Mouse (Mus musculus) splenic B cell, adult 2 months (primary cell): ENCODE data around the gene Cdcp1.

Experiments used
- DNase-seq: peaks from one replicate; pipeline ENCODE4 v3.0.0-alpha.2; 2011; ENCODE audit warnings: low read depth, low spot score
- H3K27me3 ChIP-seq: 2 replicates; pipeline ENCODE4 v1.6.1; 2012; ENCODE audit warnings: mild to moderate bottlenecking, low read length, moderate library complexity, mixed read lengths; ENCODE audit not compliant: control insufficient read depth, poor library complexity, insufficient read depth, severe bottlenecking
- H3K36me3 ChIP-seq: 2 replicates; pipeline ENCODE4 v1.6.1; 2012; ENCODE audit warnings: mild to moderate bottlenecking, low read length, moderate library complexity, mixed read lengths; ENCODE audit not compliant: control insufficient read depth, poor library complexity, insufficient read depth, severe bottlenecking

Cdcp1 gene

DNA sequence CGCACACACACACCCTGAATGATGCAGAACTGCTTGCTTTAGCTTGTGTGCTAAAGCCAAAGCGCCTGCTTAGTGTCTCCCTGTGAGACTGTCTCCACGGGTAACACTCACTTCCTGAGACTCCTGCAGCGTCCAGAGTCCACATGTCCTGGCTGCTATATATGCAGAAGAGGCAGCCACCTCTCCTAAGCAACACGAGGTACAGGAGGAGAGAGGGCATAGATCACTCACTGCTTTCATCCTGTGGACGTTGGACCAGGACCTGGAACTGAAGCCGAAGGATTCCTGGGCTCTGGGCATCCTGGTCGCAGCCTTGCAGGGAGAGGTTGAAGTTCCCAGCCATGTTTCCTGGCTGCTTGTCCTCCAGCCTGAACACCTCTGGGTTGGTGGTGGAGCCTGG, 32.6 kb downstream of the Cdcp1 start:
- H3K27me3 ChIP-seq: no peaks in the 10 kb centered on the region

DNA sequence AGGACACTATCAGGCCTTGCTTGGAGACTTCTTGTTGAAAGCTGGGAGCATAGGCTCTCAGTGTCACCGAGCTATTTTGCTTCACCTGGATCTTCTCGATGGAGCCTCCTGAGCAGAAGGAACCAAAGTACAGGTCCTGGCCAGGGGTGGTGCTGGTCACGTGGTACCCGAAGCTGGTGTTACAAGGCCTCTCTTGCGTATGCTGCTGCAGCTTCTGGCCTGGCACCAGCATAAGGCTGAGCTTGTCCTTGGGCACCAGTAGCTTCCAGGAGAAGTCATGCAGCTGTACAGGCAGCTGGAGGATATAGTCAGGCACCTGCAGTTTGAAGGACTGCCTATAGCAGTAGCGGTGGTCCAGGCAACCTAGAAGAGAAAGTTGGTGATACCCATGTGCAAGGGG, 35.8 kb downstream of the Cdcp1 start:
- no peaks in the 10 kb centered on the region for H3K27me3 ChIP-seq
- no peak for DNase-seq
- H3K36me3 ChIP-seq: no peaks in the 10 kb centered on the region

More for the DNA sequence above, 32.6 kb downstream of the Cdcp1 start:
- DNase-seq: no peak
- H3K36me3 ChIP-seq: no peaks in the 10 kb centered on the region

DNA sequence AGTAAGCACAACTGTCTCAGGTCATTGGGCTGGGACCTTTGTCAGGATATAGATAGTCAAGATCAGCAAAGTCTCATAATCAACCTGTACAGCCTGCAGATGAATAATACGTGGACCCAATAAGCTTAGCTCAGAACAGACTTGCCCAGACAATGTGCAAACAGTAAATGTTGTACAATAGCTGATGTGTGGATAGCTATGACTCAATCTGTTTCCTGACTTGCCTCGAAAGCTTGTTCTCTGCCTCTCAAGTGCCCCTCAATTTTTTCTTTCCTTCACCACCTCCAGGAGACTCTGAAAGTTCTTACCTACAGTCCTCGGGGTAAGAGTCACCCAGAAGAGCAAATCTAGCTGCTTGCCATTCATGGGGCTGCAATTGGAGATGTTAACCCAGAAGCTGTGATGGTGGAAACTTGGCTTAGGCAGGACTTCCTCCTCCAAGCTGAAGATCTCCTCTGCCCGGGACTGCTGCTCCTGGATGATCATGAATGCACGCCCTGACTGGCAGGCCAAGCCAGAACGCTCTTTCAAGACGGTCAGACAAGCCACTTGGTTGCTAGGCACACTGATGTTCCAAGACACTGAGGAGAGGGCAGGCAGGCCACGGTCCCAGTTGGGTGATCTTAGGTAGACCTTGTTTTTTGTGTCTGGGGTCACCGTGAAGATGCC, 38.3 kb downstream of the Cdcp1 start:
- no peaks in the 10 kb centered on the region for H3K36me3 ChIP-seq
- DNase-seq: no peak
- no peaks in the 10 kb centered on the region for H3K27me3 ChIP-seq

DNA sequence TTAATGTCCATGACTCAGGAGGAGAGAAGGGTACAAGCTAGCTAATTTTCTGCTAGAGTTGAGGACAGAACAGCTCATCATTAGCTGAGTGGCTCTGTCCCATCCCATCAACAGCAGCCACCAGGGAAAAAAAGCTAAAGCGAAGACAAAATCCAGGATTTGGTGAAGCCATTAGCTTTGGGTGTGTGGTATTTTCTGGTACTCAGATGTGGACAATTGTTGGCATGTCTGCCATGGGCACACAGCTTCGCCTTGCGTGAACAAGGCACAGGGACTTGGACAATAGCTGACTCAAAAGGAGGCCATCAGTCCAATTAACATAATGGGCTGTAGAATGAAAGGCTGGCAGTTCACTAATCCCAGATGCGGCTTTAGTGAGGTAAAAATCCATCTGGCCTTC, 41.5 kb downstream of the Cdcp1 start:
- no peaks in the 10 kb centered on the region for H3K36me3 ChIP-seq
- no peaks in the 10 kb centered on the region for H3K27me3 ChIP-seq
- no peak for DNase-seq

DNA sequence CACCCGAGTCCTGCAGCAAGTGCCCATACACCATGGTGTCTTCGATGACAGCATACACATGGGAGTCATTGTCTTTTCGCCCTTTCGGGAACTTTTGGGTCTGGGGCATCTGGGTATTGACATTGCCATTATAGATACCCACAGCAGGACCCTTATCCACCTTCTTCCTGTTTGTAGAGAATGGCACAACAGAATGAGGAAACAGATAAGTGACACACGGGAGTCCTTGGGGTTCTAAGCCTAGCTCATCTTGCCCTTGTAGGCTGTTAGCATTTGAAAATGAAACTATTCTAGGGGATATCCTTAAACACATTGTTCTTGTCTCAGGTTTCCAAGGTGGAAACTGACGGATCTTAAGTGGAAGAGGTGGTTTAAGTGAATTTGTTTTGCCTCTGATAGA, 42.1 kb downstream of the Cdcp1 start:
- Histone ChIP-seq H3K27me3 (no peaks in the 10 kb centered on the region), H3K36me3 (no peaks in the 10 kb centered on the region)
- DNase-seq: no peak

DNA sequence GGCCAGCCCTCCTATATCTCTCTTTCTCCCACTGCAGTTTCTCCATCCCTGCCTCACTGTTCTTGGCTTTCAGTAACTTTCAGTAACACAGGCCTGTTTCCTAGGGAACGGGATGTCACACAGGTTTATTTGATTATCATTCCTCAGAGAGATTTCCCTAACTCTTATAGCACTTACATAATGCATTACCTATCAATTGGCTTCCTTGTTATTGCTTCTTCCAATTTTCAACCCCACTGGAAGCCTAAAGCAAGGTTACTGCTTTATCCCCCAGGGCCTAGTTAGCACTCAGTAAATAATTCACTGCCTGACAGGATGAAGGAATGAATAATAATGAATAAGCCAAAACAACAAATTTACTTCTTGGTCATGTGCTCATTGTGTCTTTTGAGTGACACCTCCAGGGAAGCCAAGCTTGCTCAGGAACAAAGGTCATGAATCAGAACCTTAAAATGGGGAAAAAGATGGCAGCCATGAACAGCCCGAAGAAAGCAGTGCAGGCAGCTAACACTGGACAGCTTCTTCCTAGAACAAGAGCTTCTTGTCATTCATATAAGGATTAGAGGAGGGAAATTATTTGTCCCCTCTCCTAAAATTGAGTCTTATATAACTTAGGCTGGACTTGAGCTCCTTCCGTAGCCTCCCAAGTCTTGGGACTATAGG, 49.9 kb downstream of the Cdcp1 start:
- no peaks in the 10 kb centered on the region for H3K27me3 ChIP-seq
- no peaks in the 10 kb centered on the region for H3K36me3 ChIP-seq
- no peak for DNase-seq

DNA sequence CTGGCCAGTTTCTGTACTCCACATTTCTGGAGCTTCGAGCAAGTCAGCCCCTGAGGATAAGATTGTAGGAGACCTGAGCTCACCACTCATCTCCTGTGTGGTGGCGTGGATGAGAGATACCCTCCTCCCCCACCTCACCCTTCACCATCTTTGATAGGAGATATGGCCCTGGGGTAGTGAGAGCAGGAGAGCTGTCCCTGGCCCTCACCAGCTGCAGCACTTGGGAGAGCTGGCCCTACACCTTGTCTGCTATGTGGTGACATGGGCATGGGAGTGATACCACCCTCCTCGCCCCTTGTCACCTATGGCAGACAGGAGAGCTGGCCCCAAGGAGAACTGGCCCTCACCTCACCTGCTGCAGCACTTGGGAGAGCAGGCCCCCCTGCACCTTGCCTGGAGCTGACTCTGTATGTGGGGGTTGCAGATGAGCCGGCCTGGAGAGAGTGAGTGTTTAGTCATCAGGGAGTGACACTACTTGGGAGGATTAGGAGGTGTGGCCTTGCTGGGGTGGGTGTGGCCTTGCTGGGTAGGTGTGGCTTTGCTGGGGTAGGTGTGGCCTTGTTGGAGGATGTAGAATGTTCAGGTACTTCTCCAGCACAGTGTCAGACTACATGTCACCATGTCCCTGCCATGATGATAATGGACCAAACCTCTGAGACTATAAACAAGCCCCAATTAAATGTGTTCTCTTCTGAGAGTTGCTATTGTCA, 52.7 kb downstream of the Cdcp1 start:
- DNase-seq: no peak

DNA sequence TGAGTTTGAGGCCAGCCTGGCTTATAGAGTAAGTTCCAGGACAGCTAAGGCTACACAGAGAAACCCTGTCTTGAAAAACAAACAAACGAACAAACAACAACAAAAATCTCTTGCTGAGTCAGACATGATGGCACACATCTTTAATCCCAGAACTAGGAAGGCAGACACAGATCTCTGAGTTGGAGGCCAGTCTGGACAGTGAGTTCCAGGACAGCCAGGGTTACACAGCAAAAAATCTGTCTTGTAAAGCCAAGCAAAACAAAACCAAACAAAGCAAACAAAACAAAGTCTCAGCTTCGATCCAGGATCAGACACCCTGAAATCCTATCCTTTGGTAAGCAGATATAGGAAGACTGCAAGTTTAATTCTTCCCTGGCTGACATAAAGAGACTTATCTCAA, 54.0 kb downstream of the Cdcp1 start:
- no peak for DNase-seq
- H3K27me3 ChIP-seq: no peaks in the 10 kb centered on the region
- H3K36me3 ChIP-seq: no peaks in the 10 kb centered on the region

More for the DNA sequence above, 52.7 kb downstream of the Cdcp1 start:
- no peaks in the 10 kb centered on the region for H3K36me3 ChIP-seq
- no peaks in the 10 kb centered on the region for H3K27me3 ChIP-seq

DNA sequence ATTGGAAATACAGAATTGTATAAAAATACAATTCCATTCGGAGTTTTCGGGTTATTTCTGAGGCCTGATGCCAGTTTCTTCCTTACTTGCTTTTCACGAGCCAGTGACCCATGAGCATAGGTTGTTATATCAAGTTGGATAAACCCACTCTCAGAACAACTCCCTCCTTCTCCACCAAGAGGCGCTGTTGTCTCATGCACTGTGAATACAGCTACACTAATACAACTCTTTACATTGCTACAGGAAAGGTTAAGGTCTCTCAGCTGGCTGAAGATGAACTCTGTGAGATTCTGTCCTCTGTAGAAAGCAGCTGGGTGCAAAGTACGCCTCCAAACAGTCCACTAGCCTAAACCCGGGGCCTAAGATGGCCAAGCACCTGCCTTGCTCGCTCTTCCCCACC, 56.5 kb downstream of the Cdcp1 start:
- DNase-seq: peak; percentile 36
- Histone ChIP-seq H3K36me3 (no peaks in the 10 kb centered on the region), H3K27me3 (no peaks in the 10 kb centered on the region)

DNA sequence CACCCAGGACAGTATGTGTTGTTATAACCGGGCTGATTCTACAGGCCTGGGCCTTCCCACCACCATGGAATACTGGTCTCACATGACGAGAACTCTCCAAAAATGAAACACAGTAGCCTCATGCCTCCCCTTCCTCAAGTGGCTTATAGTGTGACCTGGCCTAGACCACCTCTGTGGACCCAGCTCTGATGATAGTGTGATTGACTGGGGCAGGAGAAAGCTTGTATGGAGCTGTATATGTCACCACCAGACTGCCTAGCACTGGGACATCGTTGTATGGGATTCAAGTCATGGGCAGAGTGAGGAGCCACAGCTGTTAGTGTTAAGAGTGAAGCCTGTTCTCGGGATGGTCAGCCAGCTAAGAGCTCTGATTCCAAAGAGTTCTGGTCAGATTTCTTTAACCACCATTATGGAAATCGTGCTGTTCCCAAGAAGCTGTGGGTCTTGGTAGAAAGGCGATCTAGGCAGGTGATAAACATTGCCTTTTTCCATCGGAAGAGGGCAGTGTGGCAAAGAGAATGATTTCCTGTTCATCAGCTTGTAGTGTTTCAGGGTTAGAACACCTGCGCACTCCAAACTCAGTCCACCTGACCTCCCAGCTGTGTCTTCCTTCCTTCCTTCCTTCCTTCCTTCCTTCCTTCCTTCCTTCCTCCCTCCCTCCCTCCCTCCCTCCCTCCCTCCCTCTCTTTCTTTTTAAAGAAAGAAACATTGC, 57.6 kb downstream of the Cdcp1 start:
- peak; percentile 59 for DNase-seq
- Histone ChIP-seq H3K27me3 (no peaks in the 10 kb centered on the region), H3K36me3 (no peaks in the 10 kb centered on the region)

DNA sequence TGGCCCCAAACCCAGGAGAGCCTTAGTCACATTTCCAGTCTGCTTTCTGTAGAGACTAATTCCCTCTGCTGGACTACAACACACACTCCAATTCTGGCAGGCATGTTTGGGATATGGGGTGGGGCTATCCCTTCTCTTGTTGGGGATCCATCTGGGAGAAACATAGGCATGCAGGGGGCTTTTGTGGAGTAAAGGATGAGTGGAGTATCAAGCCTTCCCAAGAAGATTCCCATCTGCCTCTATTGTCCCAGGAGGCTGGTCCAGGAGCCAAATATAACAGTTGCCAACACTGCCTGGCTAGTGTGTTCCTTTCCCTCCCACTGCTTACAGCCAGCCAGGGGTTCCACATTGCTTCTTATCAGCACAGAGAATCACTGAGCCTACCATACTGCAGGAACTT, 58.1 kb downstream of the Cdcp1 start:
- no peaks in the 10 kb centered on the region for H3K36me3 ChIP-seq
- no peak for DNase-seq
- no peaks in the 10 kb centered on the region for H3K27me3 ChIP-seq

DNA sequence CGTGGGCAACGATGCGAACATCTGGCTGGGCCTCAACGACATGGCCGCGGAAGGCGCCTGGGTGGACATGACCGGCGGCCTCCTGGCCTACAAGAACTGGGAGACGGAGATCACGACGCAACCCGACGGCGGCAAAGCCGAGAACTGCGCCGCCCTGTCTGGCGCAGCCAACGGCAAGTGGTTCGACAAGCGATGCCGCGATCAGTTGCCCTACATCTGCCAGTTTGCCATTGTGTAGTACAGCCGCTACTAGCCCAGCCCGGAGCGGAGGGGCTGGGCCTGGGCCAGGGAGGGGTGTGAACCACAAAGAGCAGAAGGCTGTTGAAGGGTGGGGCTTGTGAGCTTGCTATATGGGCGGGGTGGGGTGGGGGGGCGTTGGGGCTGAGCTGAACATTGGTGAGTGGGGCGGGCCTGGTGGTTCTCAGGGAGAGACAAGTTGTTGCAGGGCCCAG, 58.9 kb downstream of the Cdcp1 start:
- DNase-seq: no peak
- no peaks in the 10 kb centered on the region for H3K36me3 ChIP-seq
- H3K27me3 ChIP-seq: no peaks in the 10 kb centered on the region

DNA sequence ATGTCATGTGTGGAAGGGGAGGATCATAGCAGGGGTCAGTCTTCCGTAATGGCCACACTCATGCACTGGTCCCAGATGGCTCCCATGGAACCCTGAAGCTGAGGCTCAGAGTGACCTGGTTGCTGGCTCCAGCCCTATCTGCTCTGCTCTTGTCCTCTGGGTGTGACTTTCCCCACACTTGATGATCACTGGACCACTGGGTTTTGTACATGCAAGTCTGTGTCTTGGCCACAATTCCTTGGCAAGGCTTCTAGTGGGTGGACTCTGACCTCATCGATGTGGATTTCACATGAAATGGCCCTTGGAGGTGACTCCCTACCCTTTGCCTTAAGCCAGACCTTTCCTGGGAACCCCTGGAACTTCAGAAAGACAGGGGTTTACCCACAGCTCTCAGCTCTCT, 62.7 kb downstream of the Cdcp1 start:
- DNase-seq: no peak
- no peaks in the 10 kb centered on the region for H3K36me3 ChIP-seq
- H3K27me3 ChIP-seq: no peaks in the 10 kb centered on the region

DNA sequence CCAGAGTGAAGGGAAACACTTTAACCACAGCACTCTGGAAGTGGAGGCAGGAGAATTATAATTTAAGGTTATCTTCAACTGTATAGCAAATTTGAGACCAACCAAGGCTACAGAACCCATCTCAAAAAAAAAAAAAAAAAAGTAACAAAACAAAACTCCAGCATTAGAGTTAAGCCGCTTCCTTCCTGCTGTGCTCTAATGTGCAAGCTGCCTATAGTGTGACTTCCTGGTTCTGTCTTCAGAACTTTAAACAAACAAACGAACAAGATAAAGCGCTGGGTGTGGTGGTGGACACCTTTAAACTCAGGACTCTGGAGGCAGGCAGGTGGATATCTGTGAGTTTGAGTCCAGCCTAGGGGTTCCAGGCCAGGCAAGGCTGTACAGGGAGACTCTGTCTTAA, 63.8 kb downstream of the Cdcp1 start:
- no peaks in the 10 kb centered on the region for H3K27me3 ChIP-seq
- peak; percentile 18 for DNase-seq
- H3K36me3 ChIP-seq: no peaks in the 10 kb centered on the region

DNA sequence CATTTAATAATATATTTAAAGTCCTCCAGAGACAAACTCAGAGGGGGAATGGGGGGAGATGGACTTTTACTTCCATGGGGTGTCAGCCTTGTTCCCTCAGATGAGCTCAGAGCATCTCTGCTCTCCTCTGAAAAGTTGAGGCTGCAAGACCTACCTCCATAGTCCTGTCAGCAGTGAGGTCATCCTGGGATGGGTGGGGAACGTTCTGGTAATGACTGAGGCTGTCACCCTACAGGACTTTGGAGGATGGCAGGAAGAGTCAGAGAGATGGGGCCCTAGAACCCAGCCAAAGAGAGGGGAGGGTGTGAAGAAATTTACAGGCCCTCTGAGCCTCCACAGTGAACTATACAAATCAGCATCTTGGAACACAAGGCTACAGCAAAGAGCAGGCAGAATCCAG, 64.3 kb downstream of the Cdcp1 start:
- H3K27me3 ChIP-seq: no peaks in the 10 kb centered on the region
- no peaks in the 10 kb centered on the region for H3K36me3 ChIP-seq
- DNase-seq: no peak
